Mouse (Mus musculus) liver, adult 2 months (tissue): ENCODE data around the gene Aasdh. TPM values are rescaled to one million over a fixed set of nuclear protein-coding genes. Genes with fewer than 3 reads are reported as not detected.

Source experiments
- DNase-seq: peaks from one replicate; pipeline ENCODE4 v3.0.0-alpha.2; 2011; ENCODE audit warnings: low read depth, low spot score; ENCODE audit errors: extremely low read depth
- H3K27ac ChIP-seq: fragments of 200-500 bp; replicated peaks from 2 replicates; pipeline ENCODE4 v1.5.1; 2012; ENCODE audit warnings: low read depth, mild to moderate bottlenecking, control low read depth, inconsistent platforms, low read length; ENCODE audit not compliant: insufficient read depth
- H3K27me3 ChIP-seq: fragments of 200-500 bp; 2 replicates; pipeline ENCODE4 v1.6.1; 2012; ENCODE audit warnings: mild to moderate bottlenecking, moderate library complexity, low read length, inconsistent platforms; ENCODE audit not compliant: control insufficient read depth, insufficient read depth
- H3K36me3 ChIP-seq: fragments of 200-500 bp; 2 replicates; pipeline ENCODE4 v1.6.1; 2012; ENCODE audit warnings: low read length, inconsistent platforms; ENCODE audit not compliant: control insufficient read depth, insufficient read depth
- H3K4me1 ChIP-seq: fragments of 200-500 bp; 2 replicates; pipeline ENCODE4 v1.6.1; 2011; ENCODE audit warnings: low read length; ENCODE audit not compliant: control insufficient read depth, insufficient read depth
- H3K4me3 ChIP-seq: fragments of 200-500 bp; 2 replicates; pipeline ENCODE4 v1.5.1; 2011; ENCODE audit warnings: low read depth, mild to moderate bottlenecking, control low read depth, low read length, moderate library complexity; ENCODE audit not compliant: insufficient read depth
- H3K79me2 ChIP-seq: fragments of 200-500 bp; 2 replicates; pipeline ENCODE4 v1.6.1; 2012; ENCODE audit warnings: inconsistent platforms, mild to moderate bottlenecking, low read length, moderate library complexity; ENCODE audit not compliant: control insufficient read depth, insufficient read depth
- H3K9ac ChIP-seq: fragments of 200-500 bp; 2 replicates; pipeline ENCODE4 v1.6.1; 2012; ENCODE audit warnings: low read depth, mild to moderate bottlenecking, control low read depth, inconsistent platforms, low read length
- CTCF ChIP-seq: fragments of 200-500 bp; IDR thresholded peaks from 2 replicates; pipeline ENCODE4 v1.5.1; 2011; ENCODE audit warnings: low read depth, low read length, control low read depth
- POLR2A ChIP-seq: fragments of 200-500 bp; IDR thresholded peaks from 2 replicates; pipeline ENCODE4 v1.6.1; 2011; ENCODE audit warnings: low read length, control low read depth; ENCODE audit not compliant: insufficient read depth; ENCODE audit errors: extremely low read depth
- WGBS: fragments of 180-500 bp; shearing (Covaris S2); methylation state at CpG from one replicate; pipeline ENCODE4 v1.1.7; 2018; 5-methylcytosine and 5-hydroxymethylcytosine counted together
- polyA plus RNA-seq: library from polyadenylated mRNA; depleted of rRNA; stranded (reverse); fragments of >200 nt; gene quantifications from 2 replicates; pipeline ENCODE4 v1.2.3, GENCODE M21; 2012; rRNA removed
- total RNA-seq: library from RNA; depleted of rRNA; stranded (reverse); fragments of >200 nt; gene quantifications from 2 replicates; pipeline ENCODE4 v1.2.3, GENCODE M21; 2014; rRNA removed

The Aasdh gene
- 9.3 and 14.3 TPM in 2 replicates for total RNA-seq
- polyA plus RNA-seq: 7.8 and 9.7 TPM in 2 replicates

DNA sequence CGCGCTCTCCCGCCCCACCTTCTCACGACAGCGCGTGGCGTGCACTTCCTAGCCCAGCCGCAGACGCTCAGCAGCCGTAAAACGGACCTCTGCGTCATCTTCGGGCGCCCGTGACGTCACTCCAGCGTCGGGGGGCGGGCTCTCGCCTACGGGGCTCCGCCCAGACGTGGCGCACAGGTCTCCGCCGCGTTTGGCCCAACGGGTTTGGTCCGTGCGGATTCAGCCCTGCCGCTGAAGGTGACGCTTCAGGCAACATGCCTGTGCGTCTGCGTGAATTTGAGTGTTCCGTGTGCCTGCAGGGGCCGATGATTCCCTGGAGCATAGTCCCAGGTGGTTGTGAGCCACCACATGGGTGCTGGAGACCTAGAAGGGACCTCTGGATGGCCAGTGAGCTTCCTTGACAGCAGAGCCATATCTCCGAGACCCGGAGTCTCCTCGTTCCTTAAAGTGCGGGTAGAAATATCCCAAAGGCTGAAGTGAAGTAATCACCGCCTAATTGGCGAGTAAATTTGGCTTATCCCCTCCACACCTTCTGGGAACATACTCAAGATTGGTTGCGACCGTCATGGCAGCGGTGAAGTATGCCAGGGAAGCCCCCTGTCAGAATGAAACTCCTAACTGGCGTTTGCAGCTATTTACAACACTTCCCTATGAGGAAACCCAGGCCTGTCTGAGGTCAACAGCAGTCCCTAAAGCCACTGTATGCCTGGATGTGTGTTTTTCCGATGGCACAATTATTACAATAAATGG, at the start of gene Aasdh:
Gene Aasdh, minus strand, starts transcription at position 110 of the 750 bp plus-strand sequence.
- Histone ChIP-seq H3K4me3 (peak within 1 kb of the TSS; percentile 74), H3K36me3 (peaks cover 7% of the 10 kb centered on the region), H3K27ac (peak within 1 kb of the TSS; percentile 81), H3K9ac (peak within 1 kb of the TSS; percentile 87), H3K27me3 (no peaks in the 10 kb centered on the region), H3K4me1 (peaks cover 8% of the 10 kb centered on the region; the same call in 1 of the 2 replicates), H3K79me2 (no peaks in the 10 kb centered on the region)
- WGBS: under 1% methylated on average over 47 of the region's 47 CpGs
- peak; percentile 92 for TF ChIP-seq POLR2A
- peak; percentile 26; the same call in 1 of the 2 replicates for TF ChIP-seq CTCF
- peak; percentile 79 for DNase-seq

DNA sequence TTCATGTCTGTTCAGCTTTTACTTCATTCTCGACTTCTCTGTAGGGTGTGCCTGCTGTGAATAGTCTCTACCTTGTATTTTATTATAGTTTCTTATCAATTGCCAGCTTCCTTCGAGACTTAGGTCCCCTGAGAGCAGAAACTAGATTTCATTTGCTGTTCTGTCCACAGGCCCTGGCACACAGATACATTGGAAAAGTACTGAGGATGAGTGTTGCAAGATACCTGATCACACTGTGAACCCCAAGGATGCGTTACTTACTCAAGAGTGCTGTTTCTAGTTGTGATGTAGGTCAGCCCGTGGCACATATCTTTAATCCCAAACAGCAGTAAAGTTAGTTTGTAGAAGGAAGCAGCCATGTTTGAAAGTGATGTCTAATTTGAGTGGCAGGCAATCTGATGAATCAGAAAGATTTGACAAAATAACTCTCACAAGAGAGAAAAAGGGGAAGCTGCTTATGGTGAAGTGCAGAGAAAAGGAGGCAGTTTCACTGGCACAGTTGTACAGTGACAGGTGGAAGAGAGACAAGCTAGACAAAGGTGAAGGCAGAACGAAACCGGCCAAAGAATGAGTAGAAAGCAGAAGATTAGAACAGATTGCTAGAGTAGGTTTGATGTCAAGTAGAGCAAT, 49.1 kb upstream of the Aasdh start:
- TF ChIP-seq CTCF (no peak), POLR2A (no peak)
- Histone ChIP-seq H3K79me2 (peaks cover 12% of the 10 kb centered on the region; the same call in 1 of the 2 replicates), H3K9ac (peak overlapping the region; percentile 77), H3K4me1 (peaks cover 25% of the 10 kb centered on the region), H3K27me3 (no peaks in the 10 kb centered on the region), H3K27ac (peak overlapping the region; percentile 90), H3K4me3 (peak overlapping the region; percentile 38; the same call in 1 of the 2 replicates), H3K36me3 (peaks cover 32% of the 10 kb centered on the region)
- WGBS: 33% methylated on average over 6 of the region's 6 CpGs
- peak; percentile 83 for DNase-seq

DNA sequence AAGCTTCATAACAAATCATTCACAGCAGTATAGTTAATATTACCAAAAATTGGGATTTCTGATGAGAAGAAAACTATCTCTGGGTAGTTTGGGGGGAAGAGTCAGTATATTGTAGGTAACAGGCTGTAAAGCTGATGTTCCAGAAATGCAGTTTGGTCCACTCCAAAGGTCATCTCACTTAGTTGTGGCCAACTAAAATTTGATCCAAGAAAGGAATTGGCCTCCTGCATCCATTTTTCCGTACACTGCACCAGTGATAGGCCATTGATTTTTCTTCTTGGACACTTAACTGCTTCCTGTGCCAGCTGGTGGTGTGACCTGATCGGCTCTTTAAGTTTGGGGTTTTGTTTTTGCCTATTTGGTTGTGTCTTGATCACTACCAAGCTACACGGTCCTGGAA, 48.5 kb upstream of the Aasdh start:
- WGBS: 14% methylated on average over 3 of the region's 3 CpGs
- peak overlapping the region; percentile 90 for H3K27ac ChIP-seq
- H3K9ac ChIP-seq: peak overlapping the region; percentile 77
- H3K27me3 ChIP-seq: no peaks in the 10 kb centered on the region
- peaks cover 25% of the 10 kb centered on the region for H3K4me1 ChIP-seq
- peaks cover 12% of the 10 kb centered on the region; the same call in 1 of the 2 replicates for H3K79me2 ChIP-seq
- H3K36me3 ChIP-seq: peaks cover 27% of the 10 kb centered on the region
- peak; percentile 98 for DNase-seq
- TF ChIP-seq POLR2A (no peak), CTCF (no peak)
- peak overlapping the region; percentile 38; the same call in 1 of the 2 replicates for H3K4me3 ChIP-seq

DNA sequence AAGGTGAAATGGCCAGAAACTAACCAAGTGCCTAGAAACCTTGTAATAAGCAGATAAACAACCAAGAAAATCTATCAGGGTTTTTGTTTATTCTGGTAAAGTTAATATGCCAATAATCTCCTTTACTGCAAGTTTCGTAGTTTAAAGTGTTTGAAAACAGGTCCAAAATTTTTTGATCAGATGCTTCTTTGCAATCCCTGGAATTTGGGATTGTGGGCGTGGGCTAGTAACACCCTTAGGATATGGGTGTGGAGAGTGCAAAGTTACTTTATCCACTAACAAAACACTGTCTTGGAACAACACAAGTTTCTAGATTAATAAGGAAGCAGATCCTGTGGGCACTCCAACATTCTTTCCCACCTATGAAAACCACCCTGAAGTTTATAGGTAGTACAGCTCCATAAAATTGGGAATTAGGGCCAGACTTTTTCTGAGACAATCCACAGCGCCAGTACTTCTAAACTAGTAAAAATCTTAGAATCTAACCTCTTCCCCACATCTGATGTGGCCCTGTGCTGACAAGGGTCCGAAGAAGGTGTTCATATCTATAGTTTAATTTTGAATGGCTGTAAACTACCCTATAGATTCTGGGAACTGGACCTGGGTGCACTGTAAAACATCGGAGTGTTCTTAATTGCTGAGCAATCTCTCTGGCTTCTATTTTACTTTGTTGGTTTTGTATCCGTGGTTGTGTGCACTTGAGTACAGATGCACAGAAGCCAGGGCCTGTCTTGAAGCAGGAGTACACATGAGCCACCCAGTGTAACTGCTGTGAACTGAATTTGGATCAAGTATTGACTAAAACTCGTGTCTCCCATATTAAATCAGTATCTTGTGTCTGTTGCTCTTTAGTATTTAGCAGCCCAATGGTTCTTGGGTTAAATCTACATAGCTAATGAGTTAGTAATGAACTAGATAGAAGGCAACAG, 47.1 kb upstream of the Aasdh start:
- 5% methylated on average over 7 of the region's 7 CpGs for WGBS
- peaks cover 13% of the 10 kb centered on the region for H3K36me3 ChIP-seq
- DNase-seq: peak; percentile 63
- peaks cover 30% of the 10 kb centered on the region for H3K4me1 ChIP-seq
- peak overlapping the region; percentile 96 for H3K9ac ChIP-seq
- no peaks in the 10 kb centered on the region for H3K27me3 ChIP-seq
- TF ChIP-seq POLR2A (no peak), CTCF (no peak)
- peak overlapping the region; percentile 95 for H3K27ac ChIP-seq
- peak overlapping the region; percentile 92 for H3K4me3 ChIP-seq
- peaks cover 12% of the 10 kb centered on the region; the same call in 1 of the 2 replicates for H3K79me2 ChIP-seq
